Mouse (Mus musculus) forelimb bud, embryonic 11.5 days (tissue): ENCODE results near the gene Tyw5.

ENCODE experiments used
- DNase-seq: peaks from one replicate; pipeline ENCODE4 v3.0.0-alpha.2; 2012; ENCODE audit warnings: low read depth, low spot score

The Tyw5 gene

DNA sequence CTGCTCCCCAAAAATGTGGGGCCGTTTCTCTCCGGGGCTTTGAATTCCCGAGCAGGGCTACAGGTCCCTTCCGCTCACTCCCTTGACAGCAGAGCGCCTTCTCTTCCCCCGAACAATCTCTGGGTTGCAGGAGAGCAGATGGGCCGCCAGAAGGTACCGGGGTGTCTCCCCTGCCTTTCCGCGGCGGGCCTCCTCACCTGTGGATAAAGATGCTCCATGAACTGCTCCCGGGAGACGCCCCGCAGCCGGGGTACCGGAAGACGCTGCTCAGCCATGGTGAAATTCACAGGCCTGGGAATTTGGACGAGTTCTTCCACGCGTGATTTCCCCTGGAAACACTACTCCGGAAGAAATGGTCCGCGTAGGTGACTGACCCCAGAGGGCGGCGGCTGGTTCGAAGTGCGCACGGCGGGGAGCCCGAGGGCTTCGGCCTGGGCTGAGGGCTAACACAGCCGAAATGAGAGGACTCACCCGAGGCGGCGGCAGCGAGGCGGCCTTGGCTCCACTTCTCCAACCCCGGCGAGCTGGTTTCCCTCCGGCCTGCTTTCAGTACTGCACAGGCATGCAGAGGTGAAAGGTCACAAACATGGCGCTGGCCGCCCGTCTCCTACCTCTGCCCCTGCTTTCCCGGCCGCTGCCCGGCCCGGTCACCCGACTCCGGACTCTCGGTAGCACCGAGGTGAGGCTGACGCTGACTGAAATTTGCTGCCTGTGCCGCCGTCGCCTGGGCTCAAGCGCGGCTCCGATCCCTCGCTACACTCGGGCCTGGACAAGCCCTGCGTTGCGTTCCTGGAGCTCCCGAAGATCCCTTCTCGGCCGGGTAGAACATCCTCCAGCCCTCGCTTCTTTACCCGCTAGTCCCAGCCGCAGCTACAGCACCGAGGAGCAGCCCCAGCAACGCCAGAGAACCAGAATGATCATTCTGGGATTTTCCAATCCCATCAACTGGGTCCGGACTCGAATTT lies at the start of gene Tyw5, which contains the start of gene Maip1:
Tyw5 (minus strand) TSS at position 915 of the 965 bp plus-strand sequence.
Maip1 (plus strand) TSS at position 142 of the 965 bp plus-strand sequence.
- peak; percentile 88 for DNase-seq

DNA sequence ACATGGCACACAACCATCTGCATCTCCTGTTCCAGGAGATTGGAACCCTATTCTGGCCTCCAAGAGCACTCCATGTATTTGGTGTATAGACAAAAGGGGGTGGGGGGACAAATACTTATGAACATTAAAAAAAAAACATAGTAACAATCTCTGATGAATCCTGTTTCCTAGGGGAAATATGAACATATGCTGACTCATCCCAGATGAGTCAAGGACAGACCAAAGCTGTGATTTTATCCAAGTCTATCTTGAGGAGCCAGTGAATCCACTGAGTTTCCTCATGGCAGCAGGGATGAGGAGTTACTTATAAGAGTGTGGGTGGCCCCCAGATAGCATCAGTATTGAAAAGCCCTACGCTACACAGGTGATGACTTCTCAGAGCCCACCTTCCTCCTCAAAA lies 43.3 kb upstream of the Tyw5 start:
- DNase-seq: no peak

DNA sequence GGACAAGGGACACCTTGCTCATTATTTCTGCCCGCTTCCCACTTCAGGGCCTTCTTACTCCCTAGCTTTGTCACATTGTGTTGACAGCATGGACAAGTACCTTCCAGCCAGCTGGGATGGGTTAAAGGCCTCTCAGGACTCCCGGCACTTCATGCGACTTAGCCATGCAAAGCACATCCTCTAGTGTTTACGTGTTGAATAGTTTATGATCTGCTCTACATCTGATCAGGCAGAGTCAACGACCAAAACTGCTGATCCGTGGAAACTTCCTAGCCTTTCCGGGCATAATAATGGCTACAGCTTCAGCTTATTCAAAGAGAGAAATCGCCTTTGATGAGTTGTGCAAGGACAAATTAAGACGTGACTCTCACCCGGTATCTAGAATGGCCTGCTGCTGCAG lies 38.8 kb upstream of the Tyw5 start:
- DNase-seq: no peak

DNA sequence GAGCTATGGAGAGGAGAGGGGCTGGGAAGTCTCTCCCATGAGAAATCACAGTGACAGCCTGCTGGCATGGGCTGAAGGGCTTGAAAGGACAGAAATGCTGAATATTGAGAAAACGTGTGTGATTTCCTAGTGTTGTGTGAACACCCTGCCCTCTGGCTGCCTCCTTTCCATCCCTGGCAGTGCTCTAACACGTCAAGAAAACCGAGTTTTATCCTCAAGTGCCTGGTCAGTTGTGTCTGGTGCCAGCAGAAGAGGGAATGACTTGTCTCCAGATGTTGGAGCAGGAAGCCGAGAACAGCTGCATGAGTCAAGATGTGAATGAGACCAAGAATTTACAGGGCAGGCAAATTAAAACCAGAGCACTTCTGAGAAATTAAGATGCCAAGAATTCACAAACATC lies 33.9 kb upstream of the Tyw5 start:
- DNase-seq: peak; percentile 48

DNA sequence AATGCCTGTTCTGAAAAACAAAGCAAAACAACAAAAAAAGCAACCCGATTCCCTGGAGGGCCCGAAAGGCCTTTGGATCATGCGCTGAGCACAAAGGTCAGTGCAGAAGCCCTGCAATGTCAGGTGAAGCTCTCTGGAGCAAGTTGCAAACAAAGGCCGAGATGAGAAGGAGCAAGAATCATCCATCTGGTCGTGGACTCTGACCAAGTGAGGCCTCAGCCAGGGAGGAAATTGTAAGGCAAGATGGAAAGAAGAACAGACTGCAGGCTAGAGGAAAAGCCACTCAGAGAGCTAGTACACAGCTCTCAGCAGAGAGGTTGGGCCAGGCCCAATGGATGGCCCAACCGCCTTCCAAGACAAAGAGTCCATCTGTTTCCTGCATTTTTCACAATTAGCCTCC lies 32.1 kb upstream of the Tyw5 start:
- DNase-seq: no peak

DNA sequence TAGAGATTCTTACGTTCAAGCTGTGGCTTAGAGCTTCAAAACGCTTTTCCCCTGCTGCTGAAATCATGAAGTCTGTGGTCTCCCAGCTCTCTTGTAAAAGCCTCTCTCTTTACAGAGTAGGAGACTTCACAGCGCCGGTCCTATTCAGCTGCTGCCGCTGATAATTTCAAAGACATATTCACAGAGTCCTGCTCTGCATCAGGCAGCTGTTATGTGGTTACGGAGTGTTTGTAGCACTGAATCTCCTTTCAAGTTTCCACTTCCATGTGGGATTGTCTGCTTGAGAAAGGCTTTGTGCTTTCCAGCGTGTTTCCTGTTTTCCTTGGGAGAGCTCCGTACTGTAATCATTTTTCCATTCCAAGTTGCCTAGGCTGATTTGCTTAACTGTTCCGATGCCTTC lies 30.1 kb upstream of the Tyw5 start:
- peak; percentile 48 for DNase-seq

DNA sequence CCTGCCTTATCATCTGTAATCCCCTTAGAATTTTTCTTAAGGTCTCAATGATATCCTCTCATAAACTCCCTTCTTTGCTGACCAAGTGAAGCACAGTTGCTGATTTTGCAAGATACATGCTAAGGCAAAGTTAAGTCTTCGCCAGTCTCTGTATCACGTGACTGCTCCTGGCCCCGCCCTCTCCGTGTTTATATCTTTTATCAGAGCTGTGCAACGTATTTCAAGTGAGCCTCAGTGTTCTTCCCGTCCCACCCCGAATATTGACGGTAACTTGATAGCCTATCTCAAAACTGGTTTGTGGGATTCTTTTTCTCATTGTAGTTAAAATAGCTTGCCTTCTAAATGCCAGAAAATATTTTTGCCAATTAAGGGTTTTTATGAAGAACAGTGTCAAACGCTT lies 29.5 kb upstream of the Tyw5 start:
- no peak for DNase-seq

DNA sequence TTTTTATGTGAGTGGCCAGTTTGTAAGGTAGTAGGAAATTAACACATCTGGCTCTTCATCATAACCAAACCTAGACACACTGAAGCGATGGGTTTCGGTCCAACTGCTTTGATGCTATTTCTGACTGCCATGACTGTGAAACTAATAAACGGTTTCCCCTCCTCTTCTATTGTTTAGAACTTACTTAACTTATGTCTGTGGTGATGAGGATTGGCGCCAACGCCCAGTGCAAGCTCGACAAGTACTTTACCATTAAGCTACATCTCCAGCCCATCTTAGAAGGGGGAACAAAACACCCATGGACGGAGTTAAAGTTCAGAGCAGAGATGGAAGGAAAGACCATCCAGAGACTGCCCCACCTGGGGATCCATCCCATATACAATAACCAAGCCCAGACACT lies 26.2 kb upstream of the Tyw5 start:
- no peak for DNase-seq

DNA sequence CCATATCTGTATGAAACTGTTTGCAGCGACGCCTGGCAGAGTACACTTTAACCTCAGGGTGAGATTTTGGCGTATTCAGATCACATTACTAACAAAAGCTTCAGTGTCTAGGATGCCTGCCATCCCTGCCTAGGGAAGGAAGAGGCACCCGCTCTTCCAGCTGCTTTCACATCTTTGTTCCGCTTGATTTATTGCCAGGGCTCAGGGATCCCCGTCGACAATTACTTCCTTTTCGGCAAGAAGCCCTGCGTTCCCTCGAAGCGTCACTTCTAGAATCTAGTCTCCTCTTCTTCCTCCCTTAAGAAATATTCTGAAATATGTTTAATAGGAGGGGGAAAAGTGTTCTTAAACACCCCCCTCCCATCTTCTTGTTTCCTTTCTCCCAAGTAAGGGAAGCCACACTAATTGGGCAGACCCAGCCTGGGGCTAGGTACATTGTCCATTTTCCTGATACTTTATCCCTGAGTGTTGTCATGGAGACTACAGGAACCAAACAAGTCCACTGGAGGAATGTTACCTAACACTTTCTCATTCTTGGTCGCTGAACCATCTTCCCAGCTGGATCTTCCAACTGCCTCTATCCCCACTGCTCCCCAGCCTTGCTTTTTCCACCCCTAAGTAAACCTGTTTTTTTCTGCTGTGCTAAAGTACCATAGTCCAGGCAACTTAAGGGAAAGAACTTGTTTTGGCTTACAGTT lies 23.0 kb upstream of the Tyw5 start:
- peak; percentile 53 for DNase-seq

DNA sequence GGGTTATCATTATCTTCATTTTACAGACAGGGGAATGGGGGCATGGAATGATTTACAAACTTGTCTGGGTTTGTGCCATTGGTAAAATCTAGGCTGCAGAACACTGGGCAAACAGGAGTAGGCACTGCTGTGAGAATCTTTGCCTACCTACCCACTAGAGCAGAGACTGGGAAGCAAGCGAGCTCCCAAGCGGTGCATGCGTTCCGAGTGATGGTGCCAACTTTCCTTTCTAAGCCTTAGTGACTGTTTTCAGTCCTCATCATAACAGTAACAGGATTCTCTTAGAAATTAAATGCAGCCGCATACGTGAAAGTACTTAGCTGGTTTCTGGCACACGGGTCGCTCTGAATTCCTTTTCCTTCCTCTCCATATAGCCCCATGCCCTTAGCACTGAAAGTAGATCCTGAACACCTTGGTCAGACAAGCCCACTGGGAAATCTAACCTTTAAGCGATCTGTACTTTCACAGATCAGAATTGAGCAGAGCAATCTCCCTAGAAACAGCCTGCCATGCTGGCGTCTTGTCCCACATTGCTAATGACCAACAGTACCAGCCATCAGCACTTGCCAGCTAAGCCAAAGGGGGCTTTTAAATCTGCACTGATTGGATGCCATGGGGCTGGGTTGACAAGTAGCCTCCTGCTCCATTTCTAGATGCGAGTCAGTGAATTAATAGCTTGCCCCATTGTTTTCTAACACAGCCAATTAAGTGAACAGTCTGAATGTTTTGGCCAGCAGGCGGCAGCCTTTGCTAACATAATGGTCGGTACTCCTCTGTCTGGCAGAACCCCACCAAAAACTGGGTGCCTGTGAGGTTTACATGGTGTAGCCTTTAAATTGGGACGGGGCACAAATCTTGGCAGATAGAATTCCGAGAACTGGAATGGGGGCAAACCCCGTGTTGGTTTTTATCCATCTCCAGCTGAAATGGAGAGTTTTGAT lies 21.7 kb upstream of the Tyw5 start:
- peak; percentile 87 for DNase-seq

DNA sequence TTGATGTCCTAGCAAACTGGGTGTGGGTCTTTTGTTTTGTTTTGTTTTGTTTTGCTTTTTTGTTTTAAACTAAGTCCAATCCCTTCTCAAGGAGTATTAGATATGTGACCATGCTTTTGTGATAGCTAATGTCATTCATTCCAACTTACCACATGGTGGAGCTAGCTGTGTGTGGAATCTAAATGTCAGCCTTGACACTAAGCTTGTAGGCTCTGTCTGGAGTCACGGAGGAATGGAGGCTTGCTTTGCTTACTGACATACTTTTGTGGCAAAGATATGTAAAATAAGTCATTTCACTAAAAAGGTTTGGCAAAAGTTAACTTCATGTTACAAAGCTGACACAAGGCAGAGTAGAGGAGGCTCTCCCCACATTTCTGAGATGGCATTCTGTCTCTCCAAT lies 16.8 kb upstream of the Tyw5 start:
- peak; percentile 43 for DNase-seq

DNA sequence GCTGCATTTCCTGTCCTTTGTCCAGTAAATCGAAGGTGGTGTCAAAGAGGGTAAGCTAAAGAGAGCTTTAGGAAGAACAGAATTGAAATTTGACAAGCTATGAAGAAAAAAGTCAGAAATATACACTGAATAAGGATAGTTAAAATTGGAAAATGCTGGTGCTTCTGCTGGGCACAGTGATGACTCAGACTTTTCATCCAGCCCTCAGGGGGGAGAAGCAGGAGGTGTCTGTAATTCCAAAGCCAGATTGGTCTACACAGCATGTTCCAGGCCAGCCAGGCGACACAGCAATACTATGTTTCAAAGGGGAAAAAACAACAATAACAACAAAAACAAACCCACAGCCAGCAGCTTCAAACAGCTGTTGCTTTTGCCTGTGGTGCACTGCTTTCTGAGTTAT lies 6.5 kb upstream of the Tyw5 start:
- DNase-seq: no peak

DNA sequence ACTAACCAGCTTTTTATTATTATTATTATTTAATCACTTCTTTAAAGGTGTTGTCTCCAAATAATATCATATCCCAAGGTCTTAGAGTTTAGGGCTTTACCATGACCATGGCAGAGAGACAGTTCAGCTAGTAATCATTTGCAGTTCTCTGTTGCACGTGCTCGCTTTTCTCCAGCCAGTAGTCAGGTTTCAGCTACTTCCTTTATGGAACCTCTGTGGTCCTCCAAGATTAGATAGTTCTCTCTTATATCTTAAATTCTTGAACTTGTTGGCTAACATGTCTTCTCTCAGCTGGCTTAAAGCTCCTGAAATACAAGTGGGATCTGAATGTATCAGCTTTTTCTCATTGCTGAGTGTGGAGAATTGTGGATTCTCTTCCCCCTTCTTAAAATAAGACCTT lies 2.1 kb upstream of the Tyw5 start:
- DNase-seq: no peak

DNA sequence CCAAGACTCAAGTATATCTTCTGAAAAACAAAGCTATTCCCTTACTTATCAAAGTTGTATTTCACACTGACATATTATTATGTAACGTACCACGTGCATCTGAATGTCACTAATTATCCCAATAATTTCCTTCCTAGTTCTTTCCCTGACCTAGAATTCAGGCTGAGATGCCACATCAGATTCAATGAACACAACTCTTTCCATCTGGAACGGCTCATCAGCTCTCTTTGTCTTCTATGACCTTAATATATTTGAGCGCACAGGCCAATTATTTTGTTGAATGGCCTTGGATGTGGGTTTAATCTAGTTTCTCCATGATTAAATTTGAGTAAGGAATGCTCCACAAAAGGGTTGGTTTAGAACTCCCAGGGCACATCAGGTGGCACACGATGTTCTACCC lies 4.8 kb downstream of the Tyw5 start:
- no peak for DNase-seq

DNA sequence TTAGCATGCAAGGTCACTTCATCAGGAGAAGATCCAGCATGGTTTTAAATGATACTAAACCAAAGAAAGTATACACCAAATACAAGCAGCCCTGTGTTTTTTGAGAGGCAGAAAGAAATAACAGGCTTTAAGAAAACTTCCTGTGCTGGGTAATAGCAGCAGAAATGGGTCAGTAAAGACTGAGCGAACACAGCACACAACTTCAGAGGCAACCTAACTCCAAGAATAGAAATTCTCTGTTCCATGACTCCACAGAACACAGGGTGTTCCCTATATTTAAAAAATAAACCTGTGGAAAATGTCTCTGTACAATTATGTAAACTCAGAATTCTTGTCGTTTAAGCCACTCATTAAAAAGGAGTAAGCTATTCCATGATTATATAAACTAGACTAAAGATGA lies 6.0 kb downstream of the Tyw5 start:
- DNase-seq: no peak

DNA sequence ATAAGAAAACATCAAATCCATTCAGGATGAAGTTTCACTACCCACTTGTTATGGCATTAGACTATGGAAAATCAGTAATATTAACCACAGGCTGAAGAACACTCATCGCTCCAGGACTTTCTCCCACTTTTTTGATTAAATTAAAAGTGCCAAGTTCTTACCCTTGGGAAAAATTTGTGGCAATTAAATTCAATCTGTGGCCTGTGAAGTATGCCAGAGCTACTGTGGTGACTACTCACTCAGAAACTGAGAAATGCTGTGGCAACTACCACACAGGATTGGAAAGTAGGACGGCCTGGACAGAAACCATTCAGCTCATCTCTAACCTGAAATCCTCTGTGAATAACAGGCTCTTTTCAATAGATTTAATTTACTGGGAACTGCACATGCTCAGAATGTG lies 6.6 kb downstream of the Tyw5 start:
- no peak for DNase-seq

DNA sequence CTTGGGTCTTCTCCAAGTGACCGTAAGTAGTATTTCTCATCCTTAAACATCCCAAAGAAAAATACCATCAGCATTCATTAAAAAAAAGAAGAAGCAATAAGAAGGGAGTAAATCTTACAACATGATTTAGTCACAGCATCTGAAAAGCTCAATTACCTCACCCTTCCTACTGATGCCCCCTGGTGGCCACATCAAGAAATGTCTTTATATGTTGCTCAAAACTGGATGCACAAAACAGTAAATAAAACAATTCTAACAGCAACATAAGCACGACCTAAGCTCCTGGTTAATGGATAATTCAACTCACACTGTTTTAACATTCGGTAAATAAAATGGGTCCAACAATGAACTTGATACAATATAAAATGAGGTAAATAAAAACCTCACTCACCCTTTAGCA lies 12.8 kb downstream of the Tyw5 start:
- peak; percentile 61 for DNase-seq

DNA sequence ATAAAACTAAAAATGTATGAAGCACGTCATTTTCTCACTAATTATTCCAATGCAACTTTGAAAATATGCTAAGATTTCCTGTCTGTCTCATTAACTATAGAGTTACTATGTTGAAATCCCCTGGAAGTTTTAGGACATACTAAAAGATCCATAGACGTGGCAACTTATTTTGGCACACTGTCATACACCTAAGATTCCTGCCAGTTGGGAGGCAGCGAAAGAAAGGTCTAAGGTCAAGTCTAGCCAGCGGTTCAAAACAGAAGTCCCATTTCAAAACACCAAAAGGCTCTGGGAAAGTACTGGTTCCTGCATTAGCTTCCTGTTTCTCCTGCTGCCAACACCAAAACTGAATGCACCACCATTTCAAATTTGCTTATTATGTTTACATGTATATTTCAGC lies 14.5 kb downstream of the Tyw5 start:
- DNase-seq: no peak

DNA sequence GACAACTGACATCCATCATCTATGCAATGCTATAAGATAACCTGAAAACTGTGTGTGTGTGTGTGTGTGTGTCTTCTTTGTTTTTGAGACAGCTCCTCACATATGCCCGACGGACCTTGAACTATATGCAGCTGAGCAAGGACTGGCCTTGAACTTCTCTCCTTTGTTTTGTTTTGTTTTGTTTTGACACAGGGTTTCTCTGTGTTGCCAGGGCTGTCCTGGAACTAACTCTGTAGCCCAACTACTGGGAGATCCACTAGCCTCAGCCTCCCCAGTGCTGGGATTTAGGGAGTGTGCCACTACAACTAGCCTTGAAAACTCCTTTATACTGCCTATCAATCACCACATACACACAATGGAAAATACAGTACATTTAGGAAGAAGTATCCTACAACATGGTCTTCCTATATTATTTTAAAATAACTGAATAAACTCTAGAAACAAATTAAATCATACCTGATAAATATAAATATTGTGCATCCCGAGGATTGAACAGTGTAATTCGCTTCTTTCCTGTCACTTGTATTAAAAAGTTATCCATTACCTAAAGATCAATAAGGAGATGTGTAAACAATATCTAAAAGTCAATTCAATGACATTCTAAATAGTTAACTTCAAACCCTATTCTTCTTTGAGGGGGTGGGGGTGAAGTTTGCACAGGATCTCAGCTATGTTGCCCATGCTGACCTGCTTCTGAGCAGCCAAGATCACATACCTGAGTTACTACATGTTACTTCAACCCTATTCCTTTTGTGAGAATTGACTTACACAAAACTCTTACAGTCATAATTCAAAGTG lies 15.7 kb downstream of the Tyw5 start:
- DNase-seq: no peak

DNA sequence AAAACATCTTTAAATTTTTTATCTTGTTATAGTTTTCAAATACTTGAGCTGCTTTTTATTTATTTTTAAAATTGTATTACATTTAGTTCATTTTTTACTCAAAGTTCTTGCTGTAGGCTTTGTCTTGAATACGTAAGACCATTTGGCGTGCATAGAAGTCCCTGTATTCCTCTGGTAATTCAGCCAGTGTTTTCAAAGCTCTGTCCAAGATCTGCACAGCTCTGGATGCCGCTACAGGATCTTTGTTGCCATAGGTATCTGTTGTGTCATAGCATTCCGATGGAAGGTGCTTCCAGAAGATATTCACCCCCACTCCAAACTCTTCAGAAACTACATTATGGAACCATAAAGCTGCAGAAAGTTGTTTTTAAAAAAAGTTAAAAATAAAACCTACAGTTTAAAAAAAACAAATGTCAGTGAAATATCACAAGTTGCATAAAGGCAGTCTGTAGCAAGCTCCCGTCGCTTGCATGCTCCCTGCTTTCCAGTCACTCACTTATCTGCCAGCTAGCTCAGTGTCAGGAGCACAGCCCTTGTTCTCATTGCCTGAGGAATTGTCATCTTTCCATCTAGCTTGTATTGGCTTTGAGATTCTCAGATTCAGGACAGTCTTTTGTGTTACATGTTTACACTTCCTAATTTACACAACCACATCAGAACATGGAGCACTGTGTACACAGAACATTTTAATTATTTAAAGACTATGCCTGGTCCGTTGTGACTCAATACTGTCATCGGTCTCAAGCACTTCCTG lies 18.3 kb downstream of the Tyw5 start:
- DNase-seq: no peak
